Mouse (Mus musculus) bone marrow macrophage, adult 2 months (primary cell): ENCODE data around the gene Dync2h1.

ENCODE experiments used
- CTCF ChIP-seq: IDR thresholded peaks from 2 replicates; pipeline ENCODE4 v1.5.1; 2012; ENCODE audit warnings: low read depth, mild to moderate bottlenecking, low read length, moderate library complexity
- POLR2A ChIP-seq: IDR thresholded peaks from 2 replicates; pipeline ENCODE4 v1.6.1; 2012; ENCODE audit warnings: mild to moderate bottlenecking, low read depth, low read length, borderline replicate concordance

DNA sequence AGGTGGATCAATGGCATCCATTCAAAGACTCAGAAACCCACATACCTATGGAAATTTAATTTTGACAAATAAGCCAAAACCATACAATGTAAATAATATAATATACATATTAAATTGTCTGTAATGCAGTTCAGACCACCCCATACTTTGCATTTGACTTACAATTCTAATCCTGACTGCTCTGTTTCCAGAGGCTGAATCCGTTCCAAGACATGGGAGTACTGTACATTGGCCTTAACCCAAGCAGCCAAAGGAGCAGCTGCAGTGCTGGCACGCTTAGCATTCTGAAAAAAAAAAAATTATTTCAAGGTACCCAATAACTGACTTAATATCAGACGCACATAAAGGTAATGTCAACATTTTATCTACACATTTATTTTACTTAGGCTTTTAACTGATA is 113.4 kb downstream of the Dync2h1 start:
- no peak for TF ChIP-seq CTCF
- TF ChIP-seq POLR2A, result no peak
